Comparison of ENCODE assay signal across 13 mouse cellular contexts in genomic region chr17:47179410-47179809, GRCm38 (mm10).
A peak's percentile ranks its signal among the peaks of the same experiment; 100 is the strongest.
DNase-seq lines count a peak whose midpoint lies in the region; ATAC-seq lines count a peak whose summit lies in the region.
"Had no signal": no experiment of that assay in that cellular context is flagged by ENCODE, and none has a peak within 500 bp of the region (broad histone marks: within the 10 kb centered on the region; RNA-seq: fewer than 3 reads in every experiment).

No protein-coding gene starts in this region.

- no peaks in the 10 kb centered on the region for H3K27me3 ChIP-seq in intestine, embryonic 14.5 days (replicated peaks; ENCODE audit: control insufficient read depth, insufficient read depth, low read length)
- H3K27me3 ChIP-seq in stomach, embryonic 14.5 days (ENCODE audit: control insufficient read depth, insufficient read depth, low read length): no peaks in the 10 kb centered on the region
- H3K27me3 ChIP-seq in hindbrain, embryonic 12.5 days: no peaks in the 10 kb centered on the region

- no peak overlapping the region for H3K4me3 ChIP-seq in intestine, embryonic 14.5 days (ENCODE audit: low read depth, low read length)
- H3K4me3 ChIP-seq in stomach, embryonic 14.5 days (ENCODE audit: low read depth, low read length): no peak overlapping the region
- no peak overlapping the region for H3K4me3 ChIP-seq in hindbrain, embryonic 12.5 days
- H3K4me3 ChIP-seq: heart, embryonic 10.5 days had no signal

- H3K27ac ChIP-seq in intestine, embryonic 14.5 days (ENCODE audit: low read depth): peak overlapping the region; percentile 76
- peak overlapping the region; percentile 86 for H3K27ac ChIP-seq in stomach, embryonic 14.5 days (ENCODE audit: low read length)
- no peak overlapping the region for H3K27ac ChIP-seq in hindbrain, embryonic 12.5 days
- H3K27ac ChIP-seq: heart, embryonic 10.5 days; macrophage had no signal

- DNase-seq in embryo, embryonic 11 days: peak; percentile 51
- no peak for DNase-seq in embryo, embryonic 10 days (ENCODE audit: low spot score)
- DNase-seq in kidney, postnatal 4 days: peak; percentile 50 to 57
- no peak for DNase-seq in kidney, adult 18-20 months
- no peak for DNase-seq in intestine, embryonic 14.5 days (ENCODE audit: low spot score)
- DNase-seq in urinary bladder, postnatal 36 days (ENCODE audit: low spot score in 2 of 2): no peak
- DNase-seq: cerebellum, adult 11-12 months; liver had no signal

- peak overlapping the region; percentile 35 for H3K4me2 ChIP-seq in intestine, embryonic 14.5 days (ENCODE audit: low read length)
- H3K4me2 ChIP-seq in stomach, embryonic 14.5 days (replicated peaks; ENCODE audit: low read depth, low read length): peak overlapping the region; percentile 10; the same call in 1 of the 2 replicates
- no peak overlapping the region for H3K4me2 ChIP-seq in hindbrain, embryonic 12.5 days (replicated peaks)

- H3K36me3 ChIP-seq in intestine, embryonic 14.5 days (ENCODE audit: control insufficient read depth, insufficient read depth, low read length): no peaks in the 10 kb centered on the region
- H3K36me3 ChIP-seq in stomach, embryonic 14.5 days (ENCODE audit: control insufficient read depth, insufficient read depth, low read length): no peaks in the 10 kb centered on the region
- no peaks in the 10 kb centered on the region for H3K36me3 ChIP-seq in hindbrain, embryonic 12.5 days
- H3K36me3 ChIP-seq: heart, embryonic 10.5 days had no signal

- 36% methylated on average over 5 of the region's 5 CpGs for WGBS in intestine, embryonic 14.5 days
- WGBS in stomach, embryonic 14.5 days: 30% methylated on average over 5 of the region's 5 CpGs
- 72% methylated on average over 5 of the region's 5 CpGs for WGBS in hindbrain, embryonic 12.5 days

- peaks cover 52% of the 10 kb centered on the region for H3K4me1 ChIP-seq in intestine, embryonic 14.5 days (replicated peaks; ENCODE audit: control insufficient read depth, insufficient read depth, low read length)
- H3K4me1 ChIP-seq in stomach, embryonic 14.5 days (ENCODE audit: control insufficient read depth, insufficient read depth, low read length): peaks cover 37% of the 10 kb centered on the region
- H3K4me1 ChIP-seq in hindbrain, embryonic 12.5 days: peaks cover 27% of the 10 kb centered on the region

- ATAC-seq in intestine, embryonic 14.5 days (replicated peaks; ENCODE audit: low FRiP score, low TSS enrichment, low read depth): peak; percentile 63
- ATAC-seq in stomach, embryonic 14.5 days (ENCODE audit: insufficient number of reproducible peaks, insufficient read depth, low FRiP score, low read depth): peak; percentile 63; the same call in 1 of the 2 replicates
- ATAC-seq in hindbrain, embryonic 12.5 days (ENCODE audit: low FRiP score): no peak
- ATAC-seq: hindbrain, embryonic 16.5 days had no signal

- no peak overlapping the region for H3K9ac ChIP-seq in intestine, embryonic 14.5 days (ENCODE audit: low read length)
- H3K9ac ChIP-seq in stomach, embryonic 14.5 days (replicated peaks; ENCODE audit: low read depth, low read length): no peak overlapping the region
- no peak overlapping the region for H3K9ac ChIP-seq in hindbrain, embryonic 12.5 days

- no peaks in the 10 kb centered on the region for H3K9me3 ChIP-seq in intestine, embryonic 14.5 days (ENCODE audit: control insufficient read depth, low read length)
- H3K9me3 ChIP-seq in stomach, embryonic 14.5 days (ENCODE audit: control insufficient read depth, low read depth, low read length): no peaks in the 10 kb centered on the region
- no peaks in the 10 kb centered on the region for H3K9me3 ChIP-seq in hindbrain, embryonic 12.5 days (replicated peaks)
- H3K9me3 ChIP-seq: heart, embryonic 10.5 days had no signal

Comparison
In these comparisons a context has a peak if more than half of its experiments do, and no peak if none do; other contexts are left out.
1. DNase-seq: peak in embryo, embryonic 11 days (single experiment) and kidney, postnatal 4 days (2 of 2); none in embryo, embryonic 10 days (single experiment), kidney, adult 18-20 months (single experiment), intestine, embryonic 14.5 days (single experiment) and urinary bladder, postnatal 36 days (0 of 2).